Mouse (Mus musculus): ENCODE measurements at regions not wholly inside any gene's neighbourhood (a gene's known extent, or its start where the extent isn't known, plus 50 kb on each side); places are given as distances from the start of the nearest gene placed in this dataset.

DNA sequence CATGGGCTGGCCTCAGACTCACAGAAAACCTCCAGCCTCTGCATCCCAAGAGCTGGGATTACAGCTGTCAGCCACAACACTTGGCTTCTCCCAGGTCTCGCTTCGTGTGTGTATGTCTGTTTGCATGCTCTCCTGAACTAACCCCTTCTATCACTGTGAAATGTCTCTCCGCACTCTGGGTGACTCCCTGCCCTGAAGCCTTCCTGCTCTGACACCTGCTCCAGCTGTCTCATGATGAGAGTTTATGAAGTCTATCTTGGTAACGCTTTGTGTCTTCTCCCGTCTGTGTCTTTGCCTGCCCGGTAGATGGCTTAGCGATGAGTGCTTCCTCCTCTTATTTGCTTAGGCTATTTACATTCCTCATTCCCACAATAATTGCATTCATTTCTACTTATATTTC is 133.0 kb downstream of the Ndufa10 start:
- no peak for DNase-seq

- no peak for DNase-seq
Measured at GRCm38 (mm10) chr1:92338589-92338988, 135.1 kb downstream of the Ndufa10 start.

DNA sequence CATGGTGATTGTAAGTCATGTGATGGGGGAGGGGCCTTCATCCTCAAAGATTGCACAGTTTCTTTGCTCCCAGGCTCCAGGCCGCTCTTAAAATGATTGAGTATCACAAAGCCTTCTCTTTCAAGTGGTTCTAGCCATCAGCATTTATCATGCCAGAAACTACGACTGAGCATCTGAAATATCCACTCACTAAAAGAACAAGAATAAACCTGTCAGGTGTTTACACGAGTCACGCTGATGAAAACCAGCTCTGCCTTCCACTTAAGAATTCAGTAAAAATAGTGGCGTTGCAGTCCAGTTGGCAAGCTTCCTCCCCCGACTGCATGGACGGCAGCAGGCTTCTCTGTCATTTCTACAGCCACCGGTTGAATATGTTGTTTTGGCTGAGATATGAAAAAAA is 136.2 kb downstream of the Ndufa10 start:
- no peak for DNase-seq

DNA sequence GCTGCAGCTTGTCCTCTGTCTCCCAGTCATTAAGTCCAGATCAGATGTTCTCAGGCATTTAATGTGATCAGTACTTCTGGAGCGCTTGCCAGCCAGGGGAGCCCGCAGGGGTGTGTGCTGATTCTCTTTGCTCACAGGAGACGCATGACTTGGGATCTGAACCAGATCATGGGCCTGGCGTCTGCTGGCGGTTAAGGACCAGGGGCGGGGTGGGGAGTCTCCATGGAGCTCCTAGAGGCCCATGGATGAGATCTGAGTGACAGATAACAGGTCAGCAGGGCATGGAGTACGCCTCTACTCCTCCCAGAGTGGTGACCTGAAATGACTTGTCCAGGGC is 136.7 kb upstream of the Hdac4 start:
- no peak for DNase-seq

GRCm38 (mm10) chr1:92331559-92332247 is 136.2 kb upstream of the Hdac4 start:
- DNase-seq = no peak

DNA sequence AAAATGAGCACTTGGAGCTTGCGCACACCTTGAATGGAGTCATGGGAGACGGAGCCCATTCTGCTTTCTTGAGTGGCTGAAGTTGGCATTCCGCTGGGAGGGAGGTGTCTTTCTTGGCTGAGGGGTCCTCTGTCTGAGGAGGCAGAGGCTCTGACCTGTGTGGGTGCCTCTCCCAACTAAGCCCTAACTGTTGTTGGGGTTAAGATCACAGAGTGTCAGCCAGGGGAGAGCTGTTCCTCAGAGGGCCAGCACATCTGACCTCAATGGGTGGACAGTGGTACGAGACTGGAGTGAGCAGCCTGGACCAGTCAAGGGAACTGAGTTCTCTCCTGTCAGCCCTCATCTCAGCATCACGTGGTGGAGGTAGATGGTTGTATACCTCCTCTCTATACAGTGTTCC is 134.7 kb upstream of the Hdac4 start:
- DNase-seq = no peak

GRCm38 (mm10) chr1:92329491-92329890 is 134.0 kb upstream of the Hdac4 start:
- DNase-seq = no peak

- DNase-seq = no peak
Measured at GRCm38 (mm10) chr1:92327141-92327540, 131.6 kb upstream of the Hdac4 start.

DNA sequence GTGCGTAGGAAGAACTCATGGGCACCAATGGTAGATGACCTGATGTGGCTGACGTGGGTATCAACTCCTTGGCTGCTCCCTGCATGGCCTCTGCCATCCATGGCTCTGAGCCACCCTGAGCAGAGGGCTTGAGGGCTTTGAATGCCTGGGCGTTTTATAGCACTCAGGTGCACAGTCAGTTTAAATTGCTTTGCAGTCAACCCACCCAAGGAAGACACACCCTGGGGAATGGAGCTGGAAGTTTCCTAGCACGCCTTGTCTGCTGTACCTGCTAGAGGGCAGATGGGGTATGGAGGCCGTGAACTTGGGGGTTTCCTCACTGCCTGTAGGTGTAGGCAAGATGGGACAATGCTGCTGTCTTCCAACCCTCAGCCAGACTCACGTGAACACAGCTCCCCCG is 129.8 kb upstream of the Hdac4 start:
- no peak for DNase-seq

- DNase-seq = no peak
Measured at GRCm38 (mm10) chr1:92324091-92324950, 128.8 kb upstream of the Hdac4 start.

DNA sequence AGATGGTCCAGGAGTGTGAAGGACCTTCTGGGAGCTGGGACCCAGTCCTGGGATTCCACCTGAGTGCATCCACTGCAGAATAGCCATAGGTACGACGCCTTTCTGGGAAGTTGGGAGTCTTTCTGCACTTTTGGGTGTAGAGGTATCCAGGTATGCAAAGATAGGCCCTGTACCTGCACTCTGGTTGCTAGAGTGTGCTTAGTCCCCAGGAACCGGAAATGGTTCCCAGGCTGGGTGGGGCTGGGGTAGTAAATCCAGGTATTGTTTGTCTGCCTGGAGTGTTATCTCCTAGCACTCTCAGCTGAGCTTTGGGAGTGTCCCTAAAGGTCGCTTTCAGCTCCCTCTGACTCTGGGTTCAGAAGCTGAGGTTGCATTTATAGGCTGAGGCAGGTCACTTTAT is 121.6 kb upstream of the Hdac4 start:
- DNase-seq = no peak

DNA sequence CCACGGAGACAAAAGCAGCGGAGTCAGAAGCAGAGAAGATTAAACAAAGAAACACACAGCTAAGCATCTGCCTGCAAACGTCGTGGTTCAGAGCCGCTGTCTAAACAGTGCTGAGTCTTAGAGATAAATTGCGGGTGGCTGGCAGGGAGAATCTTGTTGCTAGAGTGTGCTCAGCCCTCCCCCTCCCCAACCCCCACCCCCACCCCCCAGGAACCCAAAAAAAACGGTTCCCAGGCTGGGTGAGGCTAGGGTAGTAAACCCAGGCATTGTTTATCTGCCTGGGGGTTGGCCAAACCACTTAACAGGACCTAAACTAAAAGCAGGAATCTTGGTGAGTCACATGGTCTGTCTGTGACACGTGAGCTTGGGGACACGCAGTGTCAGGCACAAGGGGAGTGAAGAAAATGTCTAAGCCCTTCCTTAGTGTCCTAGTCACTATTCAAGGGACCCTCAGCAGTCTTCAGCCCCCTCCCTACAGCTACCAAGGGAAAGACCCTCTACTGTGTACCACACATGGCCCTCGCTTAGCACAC is 120.8 kb upstream of the Hdac4 start:
- DNase-seq = no peak

GRCm38 (mm10) chr1:92313001-92313597 is 117.6 kb upstream of the Hdac4 start:
- no peak for DNase-seq

GRCm38 (mm10) chr1:92309883-92310282 is 114.4 kb upstream of the Hdac4 start:
- DNase-seq = no peak

DNA sequence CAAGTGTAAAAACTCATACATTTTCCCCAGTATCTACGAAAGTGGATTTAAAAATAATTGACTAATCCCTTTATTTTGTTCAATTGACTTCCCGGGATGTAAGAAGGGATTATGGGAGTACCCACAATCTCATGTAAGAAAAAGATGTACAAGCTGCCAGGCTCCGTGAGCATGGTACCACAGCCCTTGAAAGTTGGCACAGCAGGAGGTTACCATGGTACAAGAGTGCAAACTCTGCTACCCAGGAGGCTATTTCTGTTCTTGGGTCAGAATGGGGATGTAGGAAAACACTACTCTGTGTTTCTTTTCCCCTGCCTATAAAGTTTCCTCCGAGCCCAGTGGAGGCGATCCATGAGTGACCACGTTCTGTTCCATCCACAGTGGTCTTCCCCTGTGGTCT is 113.9 kb upstream of the Hdac4 start:
- no peak for DNase-seq

GRCm38 (mm10) chr1:92308537-92308936 is 113.0 kb upstream of the Hdac4 start:
- DNase-seq = no peak

- no peak for DNase-seq
Measured at GRCm38 (mm10) chr1:92306042-92306441, 110.5 kb upstream of the Hdac4 start.

DNA sequence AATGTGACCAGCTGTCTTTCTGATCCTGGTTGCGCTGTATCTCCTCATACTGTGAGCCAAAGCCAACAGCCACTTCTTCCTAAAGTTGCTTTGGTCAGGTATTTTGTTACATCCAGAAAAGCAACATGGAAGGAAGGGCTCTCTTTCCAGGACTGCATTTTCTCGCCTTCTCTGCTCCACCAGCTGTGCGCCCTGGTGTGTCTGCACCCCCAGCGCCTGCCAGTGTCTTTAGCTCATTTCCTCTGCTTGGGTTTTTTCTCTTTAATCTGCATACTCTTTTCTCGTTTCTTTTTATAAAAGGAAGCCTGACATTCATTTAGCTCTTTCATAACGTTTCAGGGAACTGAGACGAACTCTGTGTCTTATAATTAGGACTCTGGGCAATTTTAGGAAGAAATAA is 103.5 kb upstream of the Hdac4 start:
- no peak for DNase-seq

GRCm38 (mm10) chr1:92292681-92293380 is 97.3 kb upstream of the Hdac4 start:
- DNase-seq = no peak

DNA sequence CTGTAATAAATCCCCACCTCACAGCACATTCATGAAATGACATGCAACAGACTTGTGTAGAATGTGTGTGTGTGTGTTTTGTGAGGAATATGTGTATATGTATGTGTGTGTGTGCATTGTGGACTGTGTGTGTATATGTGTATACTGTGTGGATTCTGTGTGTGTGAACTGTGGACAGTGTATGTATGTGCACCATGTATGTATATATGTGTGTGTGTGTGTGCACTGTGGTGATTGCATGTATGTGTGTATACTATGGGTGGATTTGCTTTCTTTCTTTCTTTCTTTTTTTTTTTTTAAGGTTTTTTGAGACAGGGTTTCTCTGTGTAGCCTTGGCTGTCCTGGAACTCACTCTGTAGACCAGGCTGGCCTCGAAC is 91.5 kb upstream of the Hdac4 start:
- no peak for DNase-seq

DNA sequence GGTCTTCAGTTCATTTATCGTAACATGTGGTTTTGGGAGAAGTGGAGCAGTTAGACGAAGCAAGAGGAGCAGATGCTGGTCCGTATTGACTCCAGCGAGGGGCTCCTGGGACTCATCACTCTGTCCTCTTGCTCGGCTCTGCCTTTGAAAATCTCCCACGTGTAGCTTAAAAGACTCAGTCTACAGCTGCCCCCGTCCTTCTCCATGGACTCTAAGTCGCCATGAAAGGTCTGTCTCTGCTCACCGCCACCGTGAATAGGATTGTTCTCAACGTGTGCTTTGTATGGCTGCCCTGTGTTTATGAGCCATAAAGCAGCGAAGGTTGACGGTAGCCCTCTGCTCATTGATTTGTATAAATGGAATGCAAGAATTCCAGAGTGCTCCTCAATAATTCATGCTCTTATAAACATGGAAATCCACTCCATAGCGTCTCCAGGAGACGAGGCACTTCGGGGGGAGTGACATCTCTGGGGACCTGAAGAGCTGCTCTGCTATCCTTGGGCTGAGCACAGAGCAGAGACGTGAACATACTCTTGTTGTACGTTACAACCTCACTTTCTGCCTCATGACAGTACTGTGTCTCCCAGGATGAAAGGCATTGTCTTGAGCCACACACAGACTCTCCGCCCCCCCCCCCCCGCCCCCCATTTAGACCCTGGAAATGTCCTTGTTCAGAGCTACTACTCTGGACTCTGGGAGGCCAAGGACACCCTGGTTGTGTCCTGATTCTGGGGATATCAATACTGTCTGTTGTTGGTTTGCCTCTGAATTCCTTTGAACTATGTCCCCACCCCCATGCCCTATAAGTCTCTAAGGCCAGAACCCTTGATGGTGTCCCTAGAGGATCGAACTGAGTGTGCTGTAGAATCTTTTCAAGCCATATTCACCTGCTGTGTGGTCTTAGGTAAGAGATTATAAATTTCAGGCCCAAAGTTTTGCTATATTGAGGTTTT is 90.8 kb upstream of the Hdac4 start:
- no peak for DNase-seq

GRCm38 (mm10) chr1:92284155-92284554 is 88.7 kb upstream of the Hdac4 start:
- no peak for DNase-seq
